Mouse (Mus musculus): Measurements from ENCODE around the gene Lmf2. TPM values are rescaled to one million over a fixed set of nuclear protein-coding genes. Genes with fewer than 3 reads are reported as not detected.

The Lmf2 gene
- polyA plus RNA-seq, 1 experiment = 10.6 TPM

DNA sequence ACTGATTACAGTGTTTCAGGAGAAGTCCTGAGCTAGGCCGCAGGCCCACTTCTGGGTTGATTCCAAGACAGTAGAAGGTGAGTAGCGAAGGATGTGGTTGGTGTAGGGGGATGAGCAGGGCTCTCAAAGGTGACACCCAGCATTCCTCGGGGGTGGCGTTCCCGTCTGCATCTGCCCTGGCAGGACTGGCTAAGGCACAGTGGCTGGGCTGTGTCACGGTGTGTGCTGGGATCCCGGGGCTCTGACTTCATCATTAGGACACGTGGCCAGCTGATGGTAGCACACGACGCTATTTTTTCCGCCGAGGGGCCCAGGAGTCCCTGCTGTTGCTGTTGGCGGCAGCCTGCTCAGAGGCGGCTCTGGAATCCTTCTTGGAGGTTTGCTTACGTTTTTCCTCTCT, 4.2 kb downstream of the Lmf2 start:
- Histone ChIP-seq H3K4me1 (ENCODE audit: control insufficient read depth, insufficient read depth, insufficient read length, low read length) (peaks cover 8% of the 10 kb centered on the region), H3K4me3 (ENCODE audit: insufficient read depth, low read depth, low read length) (no peak overlapping the region), H3K27ac (replicated peaks; ENCODE audit: low read depth, low read length) (peak overlapping the region; percentile 59)

DNA sequence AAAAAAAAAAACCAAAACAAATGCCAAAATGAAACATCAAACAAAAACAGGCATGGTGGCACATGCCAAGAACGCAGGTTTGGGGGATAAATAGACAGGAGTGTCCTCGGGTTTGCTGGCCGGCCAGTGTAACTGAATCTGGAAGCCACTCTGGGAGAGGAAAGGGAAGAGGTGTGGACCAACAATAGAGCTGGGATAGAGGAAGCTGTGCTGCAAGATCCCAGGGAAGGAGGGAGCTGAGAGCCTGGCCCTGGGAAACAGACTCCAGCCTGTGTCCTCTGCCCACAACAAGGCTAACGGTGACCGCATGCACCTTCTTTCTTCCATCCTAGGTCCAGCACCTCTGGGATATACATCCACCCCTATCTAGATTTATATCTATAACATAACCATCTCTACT, 5.0 kb downstream of the Lmf2 start:
- peak overlapping the region; percentile 82 for H3K27ac ChIP-seq (replicated peaks; ENCODE audit: low read depth, low read length)
- peaks cover 6% of the 10 kb centered on the region for H3K4me1 ChIP-seq (ENCODE audit: control insufficient read depth, insufficient read depth, insufficient read length, low read length)
- H3K4me3 ChIP-seq (ENCODE audit: insufficient read depth, low read depth, low read length) = peak overlapping the region; percentile 36

DNA sequence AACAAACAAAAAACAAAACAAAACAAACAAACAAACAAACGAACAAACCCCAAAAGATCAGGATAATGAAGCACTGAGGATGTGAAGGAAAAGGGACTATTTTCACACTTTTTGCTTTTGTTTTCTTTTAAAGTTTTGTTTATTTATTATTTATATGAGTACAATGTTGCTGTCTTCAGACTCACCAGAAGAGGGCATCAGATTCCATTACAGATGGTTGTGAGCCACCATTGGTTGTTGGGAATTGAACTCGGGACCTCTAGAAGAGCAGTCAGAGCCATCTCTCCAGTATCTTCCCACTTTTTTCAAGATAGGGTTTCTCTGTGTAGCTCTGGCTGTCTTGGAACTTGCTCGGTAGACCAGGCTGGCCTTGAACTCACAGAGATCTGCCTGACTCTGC, 12.1 kb downstream of the Lmf2 start:
- Histone ChIP-seq H3K4me1 (ENCODE audit: control insufficient read depth, insufficient read depth, insufficient read length, low read length) (no peaks in the 10 kb centered on the region), H3K4me3 (ENCODE audit: insufficient read depth, low read depth, low read length) (no peak overlapping the region), H3K27ac (replicated peaks; ENCODE audit: low read depth, low read length) (no peak overlapping the region)

DNA sequence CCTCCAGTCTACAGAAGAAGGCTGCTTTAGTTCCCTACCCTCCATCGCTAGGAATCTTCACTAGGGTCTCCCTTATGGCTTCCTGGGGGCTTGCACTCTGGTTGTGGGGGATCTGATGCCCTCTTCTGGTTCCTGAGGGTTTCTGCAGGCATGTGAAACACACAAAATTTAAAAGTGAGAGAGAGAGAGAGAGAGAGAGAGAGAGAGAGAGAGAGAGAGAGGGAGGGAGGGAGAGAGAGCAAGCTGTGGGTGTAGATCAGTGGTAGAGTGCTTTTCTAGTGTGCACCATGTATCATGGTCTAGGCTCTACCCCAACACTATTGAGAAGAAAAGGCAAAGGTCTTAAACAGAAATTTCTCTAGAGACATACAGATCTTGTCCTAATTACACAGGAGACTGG, 13.8 kb downstream of the Lmf2 start:
- no peak overlapping the region for H3K4me3 ChIP-seq (ENCODE audit: insufficient read depth, low read depth, low read length)
- no peak overlapping the region for H3K27ac ChIP-seq (replicated peaks; ENCODE audit: low read depth, low read length)
- H3K4me1 ChIP-seq (ENCODE audit: control insufficient read depth, insufficient read depth, insufficient read length, low read length) = no peaks in the 10 kb centered on the region

DNA sequence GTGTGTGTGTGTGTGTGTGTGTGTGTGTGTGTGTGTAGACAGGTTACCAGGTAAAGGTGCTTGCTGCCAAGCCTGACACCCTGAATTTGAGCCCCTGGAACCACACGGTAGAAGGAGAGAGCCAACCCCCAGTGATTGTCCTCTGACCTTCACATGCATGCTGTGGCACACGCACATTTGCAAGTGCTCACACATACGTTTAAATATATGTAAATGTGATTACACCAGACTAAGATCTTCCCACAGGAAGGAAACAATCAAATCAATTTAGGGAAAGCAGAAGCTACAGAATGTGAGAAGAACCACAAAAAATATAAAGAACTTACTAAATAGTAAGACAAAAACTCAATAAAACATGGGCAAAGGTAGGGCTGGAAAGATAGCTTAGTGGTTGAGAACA, 15.3 kb downstream of the Lmf2 start:
- Histone ChIP-seq H3K27ac (replicated peaks; ENCODE audit: low read depth, low read length) (no peak overlapping the region), H3K4me3 (ENCODE audit: insufficient read depth, low read depth, low read length) (no peak overlapping the region), H3K4me1 (ENCODE audit: control insufficient read depth, insufficient read depth, insufficient read length, low read length) (no peaks in the 10 kb centered on the region)

DNA sequence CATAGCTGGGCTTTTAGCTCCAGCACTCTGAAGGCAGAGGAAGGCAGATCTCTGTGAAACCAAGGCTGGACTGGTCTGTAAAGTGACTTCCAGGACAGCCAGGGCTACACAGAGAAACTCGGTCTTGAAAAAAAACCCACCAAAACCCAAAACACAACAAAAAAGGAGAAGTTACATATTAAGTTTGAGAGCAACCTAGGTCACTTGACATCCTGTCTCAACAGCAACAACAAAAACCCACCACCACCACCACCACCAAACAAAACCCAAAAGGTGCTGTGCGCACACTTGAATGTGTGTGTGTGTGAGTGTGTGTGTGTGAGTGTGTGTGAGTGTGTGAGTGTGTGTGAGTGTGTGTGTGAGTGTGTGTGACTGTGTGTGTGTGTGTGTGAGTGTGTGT, 15.8 kb downstream of the Lmf2 start:
- no peak overlapping the region for H3K27ac ChIP-seq (replicated peaks; ENCODE audit: low read depth, low read length)
- no peak overlapping the region for H3K4me3 ChIP-seq (ENCODE audit: insufficient read depth, low read depth, low read length)
- H3K4me1 ChIP-seq (ENCODE audit: control insufficient read depth, insufficient read depth, insufficient read length, low read length) = no peaks in the 10 kb centered on the region

DNA sequence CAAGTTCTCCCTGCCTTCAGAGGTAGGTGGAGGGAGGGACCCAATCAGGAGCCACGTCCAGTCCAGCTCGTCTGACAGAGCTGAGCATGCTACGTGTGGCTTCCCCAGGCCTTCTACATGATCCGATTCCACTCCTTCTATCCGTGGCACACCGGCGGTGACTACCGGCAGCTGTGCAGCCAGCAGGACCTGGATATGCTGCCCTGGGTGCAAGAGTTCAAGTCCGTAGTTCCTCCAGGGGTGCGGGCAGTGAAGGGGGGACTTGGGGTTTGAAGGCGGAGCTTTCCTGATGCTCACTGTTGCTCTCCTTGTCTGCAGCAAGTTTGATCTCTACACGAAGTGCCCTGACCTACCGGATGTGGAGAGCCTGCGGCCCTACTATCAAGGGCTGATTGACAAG, 19.0 kb downstream of the Lmf2 start:
- no peaks in the 10 kb centered on the region for H3K4me1 ChIP-seq (ENCODE audit: control insufficient read depth, insufficient read depth, insufficient read length, low read length)
- H3K27ac ChIP-seq (replicated peaks; ENCODE audit: low read depth, low read length) = no peak overlapping the region
- H3K4me3 ChIP-seq (ENCODE audit: insufficient read depth, low read depth, low read length) = no peak overlapping the region

DNA sequence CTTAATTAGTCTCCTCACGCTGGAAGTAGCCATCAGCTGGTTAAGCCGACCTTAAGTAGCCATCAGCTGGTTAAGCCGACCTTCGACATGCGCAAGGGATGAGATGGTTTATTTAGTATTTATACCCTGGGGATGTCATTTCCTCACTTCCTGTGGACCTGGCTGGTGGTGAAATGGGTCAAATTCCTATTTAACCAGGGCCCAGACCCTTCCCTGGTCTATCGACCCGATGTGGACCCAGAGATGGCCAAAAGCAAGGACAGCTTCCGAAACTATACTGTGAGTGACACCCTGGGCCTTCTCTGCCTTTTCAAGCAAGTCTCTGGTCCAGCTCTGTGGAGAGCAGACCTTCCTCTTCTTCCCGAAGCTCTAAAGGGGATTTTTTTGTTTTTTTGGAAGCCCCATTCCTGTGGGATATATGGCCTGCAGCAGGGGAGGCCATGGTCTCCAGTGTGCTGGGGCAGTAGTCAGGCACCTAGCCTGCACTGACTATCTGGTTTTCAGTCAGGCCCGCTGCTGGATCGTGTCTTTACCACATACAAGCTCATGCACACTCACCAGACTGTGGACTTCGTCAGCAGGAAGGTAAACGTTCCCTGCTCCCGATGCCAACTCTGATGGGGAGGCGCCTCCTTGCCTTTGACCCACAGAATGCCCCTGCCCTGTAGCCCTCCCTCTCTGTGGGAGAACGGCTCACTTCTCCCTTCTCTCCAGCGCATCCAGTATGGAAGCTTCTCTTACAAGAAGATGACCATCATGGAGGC, 20.5 kb downstream of the Lmf2 start:
- H3K27ac ChIP-seq (replicated peaks; ENCODE audit: low read depth, low read length) = no peak overlapping the region
- no peak overlapping the region for H3K4me3 ChIP-seq (ENCODE audit: insufficient read depth, low read depth, low read length)
- H3K4me1 ChIP-seq (ENCODE audit: control insufficient read depth, insufficient read depth, insufficient read length, low read length) = no peaks in the 10 kb centered on the region

DNA sequence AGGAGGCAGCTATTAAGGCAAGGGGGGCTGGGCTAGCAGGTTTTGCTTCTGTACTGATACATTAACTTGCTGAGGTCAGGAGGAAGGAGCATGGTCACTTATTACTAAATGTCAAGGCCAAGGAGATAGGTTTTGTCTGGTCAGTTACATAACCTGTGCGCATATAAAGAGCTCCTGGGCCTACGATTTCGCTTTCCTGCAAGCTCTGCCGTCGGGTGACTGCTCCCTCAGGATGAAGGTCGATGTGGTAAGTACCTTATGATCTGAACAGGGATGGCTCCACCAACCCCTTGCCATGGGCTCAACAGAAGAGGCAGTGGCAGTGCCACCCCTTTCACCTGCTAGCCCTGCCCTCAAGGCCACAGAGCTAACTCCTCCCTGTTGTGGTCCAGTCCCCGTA, 21.2 kb downstream of the Lmf2 start, which contains the start of gene Miox:
Gene Miox (plus strand): TSS at position 128 of the 400 bp plus-strand sequence.
- H3K4me3 ChIP-seq (ENCODE audit: insufficient read depth, low read depth, low read length) = no peak within 1 kb of the TSS
- no peaks in the 10 kb centered on the region for H3K4me1 ChIP-seq (ENCODE audit: control insufficient read depth, insufficient read depth, insufficient read length, low read length)
- H3K27ac ChIP-seq (replicated peaks; ENCODE audit: low read depth, low read length) = no peak within 1 kb of the TSS

DNA sequence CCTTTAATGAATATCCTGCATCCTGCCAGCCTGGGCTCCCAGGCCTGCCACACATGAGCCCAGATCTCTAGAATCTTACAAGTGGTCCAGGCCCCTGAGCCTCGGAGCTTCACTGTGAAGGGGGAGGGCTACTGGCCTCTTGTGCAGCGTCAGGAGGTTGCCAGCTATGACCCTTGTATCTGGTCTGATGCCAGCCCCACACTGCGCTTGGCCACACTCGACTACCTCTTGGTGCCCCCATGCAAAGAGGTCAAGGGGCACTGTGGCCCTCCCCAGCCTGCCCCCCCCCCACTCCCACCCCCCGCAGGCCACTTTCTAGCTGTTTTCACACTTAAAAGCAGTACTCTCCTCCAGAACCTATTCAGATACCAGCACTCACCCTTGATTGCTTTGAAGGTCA, 29.0 kb downstream of the Lmf2 start:
- Histone ChIP-seq H3K4me1 (ENCODE audit: control insufficient read depth, insufficient read depth, insufficient read length, low read length) (no peaks in the 10 kb centered on the region), H3K4me3 (ENCODE audit: insufficient read depth, low read depth, low read length) (no peak overlapping the region), H3K27ac (replicated peaks; ENCODE audit: low read depth, low read length) (no peak overlapping the region)

DNA sequence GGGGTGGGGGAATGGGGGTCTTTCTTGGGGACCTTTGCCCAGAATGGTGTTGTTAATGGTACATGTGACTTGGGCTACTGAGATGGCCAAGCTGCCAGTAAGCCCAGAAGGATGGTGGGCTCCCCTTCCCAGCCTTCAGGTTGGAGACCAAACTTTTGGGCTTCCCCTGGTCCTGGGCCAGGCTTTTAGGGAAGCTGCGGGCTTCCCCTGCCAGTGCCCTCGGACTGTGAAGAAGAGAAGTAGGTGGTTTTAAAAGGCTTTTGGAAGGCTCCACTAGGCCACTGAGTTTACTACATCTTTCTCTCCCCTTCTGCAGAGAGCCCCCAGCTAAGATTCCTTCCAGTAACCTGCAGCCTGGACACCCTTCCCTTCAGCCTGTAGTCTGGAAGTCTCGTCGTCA, 31.8 kb downstream of the Lmf2 start:
- Histone ChIP-seq H3K27ac (replicated peaks; ENCODE audit: low read depth, low read length) (no peak overlapping the region), H3K4me3 (ENCODE audit: insufficient read depth, low read depth, low read length) (no peak overlapping the region)

DNA sequence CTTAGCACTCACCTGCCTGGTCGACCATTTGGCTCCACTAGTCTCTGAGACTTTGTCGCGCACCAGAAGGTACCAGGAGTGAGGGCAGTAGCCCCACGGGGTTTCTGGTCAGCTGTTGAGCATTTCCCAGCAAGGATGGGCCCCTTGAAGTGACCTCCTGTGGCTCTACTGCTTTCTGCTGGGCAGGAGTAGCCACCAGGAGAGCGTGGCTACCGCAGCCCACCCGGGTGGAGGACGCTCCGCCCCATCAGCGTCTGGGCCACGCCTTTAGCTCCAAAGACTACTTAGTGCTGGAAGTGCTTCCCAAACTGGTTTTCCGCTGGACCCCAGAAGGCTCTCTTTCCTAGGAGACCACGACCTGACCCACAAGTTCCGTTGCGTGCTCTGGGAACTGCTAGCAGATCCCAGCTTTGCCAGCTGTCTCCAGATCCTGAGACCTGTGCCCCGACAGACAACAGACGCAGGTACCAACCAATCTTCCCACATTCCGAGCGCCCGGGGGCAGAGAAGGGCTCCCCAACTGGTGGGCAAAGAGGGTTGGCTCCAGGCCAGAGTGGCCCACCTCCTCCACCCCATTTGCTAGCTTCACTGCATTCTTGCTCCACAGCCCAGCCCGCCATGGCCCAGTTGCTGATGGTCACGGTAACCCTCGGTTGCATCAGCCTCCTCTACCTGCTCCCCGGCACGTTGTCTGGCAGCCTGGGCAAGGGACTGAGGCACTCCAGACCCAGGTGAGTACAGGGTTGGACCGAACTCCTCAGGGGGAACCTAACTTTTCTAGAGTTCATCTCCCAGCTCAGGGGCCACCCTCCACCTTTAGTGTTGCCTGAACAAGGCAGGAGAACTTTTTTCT, 32.6 kb downstream of the Lmf2 start, which contains the start of gene Adm2:
Gene Adm2 (plus strand): TSS at position 51 of the 853 bp plus-strand sequence.
- no peak within 1 kb of the TSS for H3K27ac ChIP-seq (replicated peaks; ENCODE audit: low read depth, low read length)
- H3K4me3 ChIP-seq (ENCODE audit: insufficient read depth, low read depth, low read length) = no peak within 1 kb of the TSS
- H3K4me1 ChIP-seq (ENCODE audit: control insufficient read depth, insufficient read depth, insufficient read length, low read length) = no peaks in the 10 kb centered on the region

More for the DNA sequence above, 31.8 kb downstream of the Lmf2 start:
- H3K4me1 ChIP-seq (ENCODE audit: control insufficient read depth, insufficient read depth, insufficient read length, low read length) = no peaks in the 10 kb centered on the region

DNA sequence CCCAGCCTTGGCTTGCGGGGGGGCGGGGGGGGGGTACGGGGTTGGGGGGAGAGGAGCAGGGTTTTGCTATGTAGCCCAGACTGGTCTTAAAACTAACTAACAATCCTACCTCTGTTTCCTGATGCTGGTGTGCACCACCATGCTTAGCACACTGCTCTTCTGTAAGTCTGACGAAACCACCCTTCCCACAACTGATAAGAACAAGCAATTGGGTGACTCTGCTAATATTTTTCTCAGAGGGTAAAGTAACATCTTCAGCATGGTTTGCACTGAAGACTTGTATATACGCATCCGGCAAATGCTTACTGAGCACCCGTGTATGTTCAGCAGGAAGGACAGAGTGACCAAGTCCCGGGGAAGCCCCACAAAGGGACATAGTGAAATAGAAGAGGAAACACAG, 34.2 kb downstream of the Lmf2 start:
- Histone ChIP-seq H3K4me3 (ENCODE audit: insufficient read depth, low read depth, low read length) (no peak overlapping the region), H3K4me1 (ENCODE audit: control insufficient read depth, insufficient read depth, insufficient read length, low read length) (no peaks in the 10 kb centered on the region), H3K27ac (replicated peaks; ENCODE audit: low read depth, low read length) (no peak overlapping the region)

DNA sequence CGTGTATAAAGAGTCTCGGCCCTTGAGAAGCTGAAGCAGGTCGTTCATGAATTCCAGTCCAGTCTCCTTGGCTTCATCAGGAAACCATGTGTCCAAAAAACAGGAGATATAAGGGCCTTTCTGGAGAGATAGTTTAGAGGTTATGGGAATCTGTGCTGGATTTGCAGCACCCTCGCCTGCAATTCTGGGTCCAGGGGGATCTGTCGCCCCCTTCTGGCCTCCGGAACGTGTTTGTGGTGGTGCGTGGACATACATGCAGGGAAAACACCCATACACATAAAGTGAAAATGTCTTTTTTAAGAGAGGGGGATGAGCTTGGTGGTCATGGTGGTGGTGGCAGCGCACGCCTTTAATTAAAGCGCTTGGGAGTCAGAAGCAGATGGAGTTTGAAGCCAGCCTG, 39.3 kb downstream of the Lmf2 start:
- peak overlapping the region; percentile 83 for H3K4me3 ChIP-seq (ENCODE audit: insufficient read depth, low read depth, low read length)
- H3K27ac ChIP-seq (replicated peaks; ENCODE audit: low read depth, low read length) = 0 out of 2 replicates have a peak overlapping the region, but pooled peaks have one; percentile 30
- H3K4me1 ChIP-seq (ENCODE audit: control insufficient read depth, insufficient read depth, insufficient read length, low read length) = peaks cover 24% of the 10 kb centered on the region

DNA sequence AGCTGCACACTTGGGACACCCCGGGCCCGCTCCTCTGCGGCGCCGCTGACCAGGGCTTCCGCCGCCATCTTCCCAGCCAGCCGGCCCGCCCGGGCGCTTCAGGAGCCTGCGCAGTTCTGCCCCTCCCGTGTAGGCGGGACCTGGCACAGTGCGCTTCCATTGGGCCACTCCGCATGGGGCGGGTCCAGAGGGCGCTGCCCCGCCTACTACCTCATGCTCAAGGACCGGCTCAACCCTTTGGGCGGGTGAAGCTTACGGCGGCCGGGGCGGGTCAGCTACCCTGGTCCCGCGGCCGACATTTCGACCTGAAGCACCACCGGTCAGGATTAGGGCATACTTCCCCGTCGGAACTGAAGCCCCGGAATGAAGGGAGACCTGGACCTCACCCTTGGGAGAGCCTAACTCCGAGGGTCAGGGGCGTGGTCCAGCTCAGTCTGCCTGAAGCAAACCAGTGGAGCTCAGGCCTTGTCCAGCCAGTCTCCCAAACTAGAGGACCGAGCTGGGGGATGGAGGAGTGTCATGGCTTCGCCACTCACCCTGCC, 40.2 kb downstream of the Lmf2 start, which contains the start of gene Sbf1:
Gene Sbf1 (minus strand): TSS at position 122 of the 542 bp plus-strand sequence.
- H3K4me3 ChIP-seq (ENCODE audit: insufficient read depth, low read depth, low read length) = peak within 1 kb of the TSS; percentile 88
- H3K27ac ChIP-seq (replicated peaks; ENCODE audit: low read depth, low read length) = peak within 1 kb of the TSS; percentile 96
- peaks cover 31% of the 10 kb centered on the region for H3K4me1 ChIP-seq (ENCODE audit: control insufficient read depth, insufficient read depth, insufficient read length, low read length)
